18 mouse cellular contexts compared by ENCODE assay signal in the genomic region with DNA sequence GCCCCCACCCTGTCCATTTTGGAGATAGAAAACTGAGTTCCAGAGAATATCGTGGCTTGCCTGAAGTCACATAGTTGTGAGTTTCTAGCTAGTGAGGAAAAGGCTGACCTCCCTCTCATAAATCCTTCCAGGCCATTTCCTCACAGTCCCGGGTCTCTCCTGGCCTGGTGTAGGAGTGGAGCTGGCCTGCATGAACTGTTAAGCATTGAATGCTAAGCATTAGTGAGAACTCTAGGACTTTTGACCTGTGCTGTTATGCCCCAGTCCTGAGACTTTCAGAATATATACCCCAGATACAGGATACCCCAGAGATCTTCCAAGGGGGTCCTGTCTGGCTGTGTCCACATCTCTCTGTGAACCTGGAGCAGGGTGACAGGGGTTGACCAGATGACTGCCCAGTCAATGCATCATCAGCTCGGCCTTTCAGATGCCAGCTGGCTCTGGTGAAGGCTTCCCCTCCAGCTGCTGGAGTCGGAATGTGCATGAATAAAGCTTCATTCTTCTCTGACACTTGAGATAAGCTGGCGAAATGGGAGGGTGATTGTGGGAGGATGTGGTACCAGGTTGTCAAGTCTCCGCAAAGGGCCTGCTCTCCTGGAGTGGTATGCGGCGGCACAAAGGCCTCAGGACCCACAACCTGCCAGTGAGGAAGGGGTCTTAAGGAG. TPM values are rescaled to one million over a fixed set of nuclear protein-coding genes. Genes with fewer than 3 reads are reported as not detected.
A peak's percentile ranks its signal among the peaks of the same experiment; 100 is the strongest.
DNase-seq lines count a peak whose midpoint lies in the region; ATAC-seq and TF ChIP-seq lines count a peak whose summit lies in the region.
"Had no signal": no experiment of that assay in that cellular context is flagged by ENCODE, and none has a peak within 500 bp of the region (broad histone marks: within the 10 kb centered on the region; RNA-seq: fewer than 3 reads in every experiment).

No protein-coding gene starts in this region.

- 25% methylated on average over 8 of the region's 8 CpGs for WGBS in kidney, embryonic 14.5 days
- 38% methylated on average over 8 of the region's 8 CpGs for WGBS in stomach, embryonic 15.5 days
- WGBS in stomach, postnatal 0 days = 38% methylated on average over 8 of the region's 8 CpGs

- no peak overlapping the region for H3K27ac ChIP-seq in kidney, embryonic 14.5 days (ENCODE audit: low read depth, low read length)
- H3K27ac ChIP-seq in stomach, embryonic 15.5 days = no peak overlapping the region
- H3K27ac ChIP-seq in stomach, postnatal 0 days (replicated peaks) = no peak overlapping the region
- H3K27ac ChIP-seq: embryonic facial prominence, embryonic 13.5 days; gastrocnemius, adult 2 months; layer of hippocampus, adult 2 months; lung, embryonic 15.5 days had no signal

- H3K4me2 ChIP-seq in kidney, embryonic 14.5 days (replicated peaks; ENCODE audit: low read depth, low read length) = no peak overlapping the region
- H3K4me2 ChIP-seq in stomach, embryonic 15.5 days = no peak overlapping the region
- H3K4me2 ChIP-seq in stomach, postnatal 0 days (replicated peaks; ENCODE audit: low read depth) = no peak overlapping the region
- H3K4me2 ChIP-seq: embryonic facial prominence, embryonic 13.5 days; lung, embryonic 15.5 days had no signal

- H3K36me3 ChIP-seq in kidney, embryonic 14.5 days (ENCODE audit: control insufficient read depth, insufficient read depth, low read length) = no peaks in the 10 kb centered on the region
- no peaks in the 10 kb centered on the region for H3K36me3 ChIP-seq in stomach, embryonic 15.5 days
- no peaks in the 10 kb centered on the region for H3K36me3 ChIP-seq in stomach, postnatal 0 days (ENCODE audit: control insufficient read depth, insufficient read depth, low read length)
- H3K36me3 ChIP-seq: embryonic facial prominence, embryonic 13.5 days; lung, embryonic 15.5 days had no signal

- peak; percentile 56 for ATAC-seq in kidney, embryonic 14.5 days (ENCODE audit: low FRiP score, low TSS enrichment)
- 0 out of 2 replicates have a peak, but pooled peaks have one; percentile 18 for ATAC-seq in stomach, embryonic 15.5 days (ENCODE audit: insufficient read depth, low FRiP score, low read depth)
- ATAC-seq in stomach, postnatal 0 days (ENCODE audit: low FRiP score, low TSS enrichment) = no peak
- ATAC-seq: forebrain, embryonic 16.5 days; hindbrain, embryonic 16.5 days had no signal

- H3K27me3 ChIP-seq in kidney, embryonic 14.5 days (ENCODE audit: control insufficient read depth, insufficient read depth, low read length) = peaks cover 15% of the 10 kb centered on the region
- H3K27me3 ChIP-seq in stomach, embryonic 15.5 days (replicated peaks) = peaks cover 17% of the 10 kb centered on the region
- H3K27me3 ChIP-seq in stomach, postnatal 0 days (ENCODE audit: control insufficient read depth, insufficient read depth, low read length) = 0 out of 2 replicates have a peak, but pooled peaks cover 3% of the 10 kb centered on the region

- TF ChIP-seq CTCF in stomach, postnatal 0 days (IDR thresholded peaks at IDR 0.05; ENCODE audit: low read depth) = no peak

- no peak overlapping the region for H3K9ac ChIP-seq in kidney, embryonic 14.5 days (ENCODE audit: low read depth, low read length)
- H3K9ac ChIP-seq in stomach, embryonic 15.5 days = no peak overlapping the region
- no peak overlapping the region for H3K9ac ChIP-seq in stomach, postnatal 0 days (ENCODE audit: low read length)
- H3K9ac ChIP-seq: embryonic facial prominence, embryonic 13.5 days; lung, embryonic 15.5 days had no signal

- no peak overlapping the region for H3K4me3 ChIP-seq in kidney, embryonic 14.5 days (ENCODE audit: low read length)
- no peak overlapping the region for H3K4me3 ChIP-seq in stomach, embryonic 15.5 days (replicated peaks)
- H3K4me3 ChIP-seq in stomach, postnatal 0 days (ENCODE audit: low read depth, low read length) = no peak overlapping the region
- H3K4me3 ChIP-seq: embryonic facial prominence, embryonic 13.5 days; gastrocnemius, adult 2 months; layer of hippocampus, adult 2 months; lung, embryonic 15.5 days had no signal

- H3K4me1 ChIP-seq in kidney, embryonic 14.5 days (ENCODE audit: control insufficient read depth, insufficient read depth, low read length) = peaks cover 22% of the 10 kb centered on the region
- peaks cover 3% of the 10 kb centered on the region for H3K4me1 ChIP-seq in stomach, embryonic 15.5 days
- no peaks in the 10 kb centered on the region; the same call in 1 of the 2 replicates for H3K4me1 ChIP-seq in stomach, postnatal 0 days (replicated peaks; ENCODE audit: control insufficient read depth, insufficient read depth)

- no peaks in the 10 kb centered on the region for H3K9me3 ChIP-seq in kidney, embryonic 14.5 days (ENCODE audit: control insufficient read depth, low read length)
- H3K9me3 ChIP-seq in stomach, embryonic 15.5 days = no peaks in the 10 kb centered on the region
- no peaks in the 10 kb centered on the region for H3K9me3 ChIP-seq in stomach, postnatal 0 days (ENCODE audit: control insufficient read depth, low read length)
- H3K9me3 ChIP-seq: embryonic facial prominence, embryonic 13.5 days; lung, embryonic 15.5 days had no signal

- DNase-seq in embryo, embryonic 10 days (ENCODE audit: low spot score) = peak; percentile 30
- no peak for DNase-seq in embryo, embryonic 9.5 days (ENCODE audit: extremely low spot score)
- DNase-seq in kidney, postnatal 4 days = no peak
- DNase-seq in stomach, postnatal 0 days (ENCODE audit: low spot score) = no peak
- no peak for DNase-seq in frontal cortex, postnatal 36 days (ENCODE audit: low spot score in 2 of 2)
- DNase-seq: cerebellum, adult 18-20 months; cerebellum, postnatal 36 days; gastrocnemius, adult 2 months; kidney, adult 8-10 months; right cerebral cortex, postnatal 14 days; thymus, postnatal 25 days had no signal

- no peak for TF ChIP-seq EP300 in stomach, postnatal 0 days (optimal IDR thresholded peaks at IDR 0.05)

RNA-seq across cellular contexts. Expression of a gene that starts 3.7 kb away (rescaled TPM):
- polyA plus RNA-seq in kidney, embryonic 14.5 days (2014; fragmentation: Nextera tagmentation; extraction: Ambion mirVana) = 0.47 and 0.55 TPM in 2 replicates
- 12.5 and 13.7 TPM in 2 replicates for polyA plus RNA-seq in stomach, embryonic 15.5 days (2015; fragmentation: Nextera tagmentation; extraction: Ambion mirVana)
- polyA plus RNA-seq in stomach, postnatal 0 days (2015; fragmentation: Nextera tagmentation; extraction: Ambion mirVana) = 5.9 and 8.5 TPM in 2 replicates

RNA-seq across cellular contexts. Expression of a gene that starts 38.0 kb away (rescaled TPM):
- 16.4 and 18.9 TPM in 2 replicates for polyA plus RNA-seq in kidney, embryonic 14.5 days (2014; fragmentation: Nextera tagmentation; extraction: Ambion mirVana)
- 30.8 and 35.9 TPM in 2 replicates for polyA plus RNA-seq in stomach, embryonic 15.5 days (2015; fragmentation: Nextera tagmentation; extraction: Ambion mirVana)
- 24.3 and 27.8 TPM in 2 replicates for polyA plus RNA-seq in stomach, postnatal 0 days (2015; fragmentation: Nextera tagmentation; extraction: Ambion mirVana)
